Mouse (Mus musculus): ENCODE data around the gene Hist1h2ag.

Hist1h2ag gene

DNA sequence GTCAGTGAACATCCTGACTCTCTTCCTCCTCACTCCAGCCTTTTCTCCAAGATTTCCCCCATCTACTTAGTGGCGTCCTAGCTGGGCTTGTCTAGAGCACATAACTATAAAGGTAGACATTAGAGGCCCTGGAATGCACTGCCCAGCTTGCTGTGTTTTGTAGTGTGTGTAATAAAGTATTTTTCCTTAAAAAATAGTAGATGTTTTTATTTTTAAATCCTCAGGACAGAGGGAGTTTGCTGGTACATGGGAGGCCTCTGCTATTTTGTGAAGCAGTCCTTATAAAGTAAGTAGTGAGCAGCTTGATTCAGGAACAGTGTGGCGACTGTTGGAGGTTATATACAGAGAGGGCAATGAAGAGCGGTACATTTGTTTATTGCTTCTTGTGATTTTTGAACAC is 34.0 kb downstream of the Hist1h2ag start:
- no peak for DNase-seq (ENCODE audit: low spot score in 2 of 2)

DNA sequence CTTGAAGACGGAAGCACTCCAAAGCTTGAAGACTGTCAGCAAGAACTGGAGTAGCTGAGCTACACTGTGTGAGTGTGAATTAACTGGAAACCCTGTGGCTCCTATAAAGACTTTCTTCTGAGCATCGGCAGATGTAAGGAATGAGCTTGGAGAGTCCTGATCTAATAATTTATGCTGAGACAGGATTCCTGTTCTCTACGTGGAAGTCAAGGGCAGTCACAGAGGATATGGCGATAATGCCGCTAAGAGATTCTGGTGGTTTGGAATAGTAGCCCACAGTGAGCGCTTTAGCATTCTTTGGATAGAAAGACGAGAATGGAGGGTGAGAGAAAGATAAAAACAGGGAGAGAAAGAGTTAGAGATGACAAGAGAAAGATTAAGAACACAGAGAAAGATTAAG is 34.9 kb downstream of the Hist1h2ag start:
- no peak for DNase-seq (ENCODE audit: low spot score in 2 of 2)

DNA sequence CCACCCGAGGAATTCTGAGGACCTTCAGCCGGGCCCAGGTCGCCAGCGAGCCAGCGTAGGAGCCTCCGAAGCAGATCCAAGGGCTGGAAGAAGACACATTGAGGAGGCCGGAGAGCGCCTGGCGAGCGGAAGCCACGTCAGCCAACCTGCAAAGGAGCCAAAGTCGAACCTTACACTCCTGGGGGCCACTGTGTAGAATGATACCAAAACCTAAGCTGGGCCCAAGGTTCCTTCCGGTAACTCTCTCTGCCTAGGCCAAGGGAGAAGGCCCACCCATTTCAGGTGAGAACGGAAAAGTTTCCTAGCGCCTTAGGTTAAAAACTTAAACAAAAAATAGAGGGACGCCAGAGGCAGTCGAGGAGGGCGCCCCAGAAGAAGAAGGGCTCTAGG is 35.6 kb downstream of the Hist1h2ag start:
- DNase-seq (ENCODE audit: low spot score in 2 of 2), result no peak

DNA sequence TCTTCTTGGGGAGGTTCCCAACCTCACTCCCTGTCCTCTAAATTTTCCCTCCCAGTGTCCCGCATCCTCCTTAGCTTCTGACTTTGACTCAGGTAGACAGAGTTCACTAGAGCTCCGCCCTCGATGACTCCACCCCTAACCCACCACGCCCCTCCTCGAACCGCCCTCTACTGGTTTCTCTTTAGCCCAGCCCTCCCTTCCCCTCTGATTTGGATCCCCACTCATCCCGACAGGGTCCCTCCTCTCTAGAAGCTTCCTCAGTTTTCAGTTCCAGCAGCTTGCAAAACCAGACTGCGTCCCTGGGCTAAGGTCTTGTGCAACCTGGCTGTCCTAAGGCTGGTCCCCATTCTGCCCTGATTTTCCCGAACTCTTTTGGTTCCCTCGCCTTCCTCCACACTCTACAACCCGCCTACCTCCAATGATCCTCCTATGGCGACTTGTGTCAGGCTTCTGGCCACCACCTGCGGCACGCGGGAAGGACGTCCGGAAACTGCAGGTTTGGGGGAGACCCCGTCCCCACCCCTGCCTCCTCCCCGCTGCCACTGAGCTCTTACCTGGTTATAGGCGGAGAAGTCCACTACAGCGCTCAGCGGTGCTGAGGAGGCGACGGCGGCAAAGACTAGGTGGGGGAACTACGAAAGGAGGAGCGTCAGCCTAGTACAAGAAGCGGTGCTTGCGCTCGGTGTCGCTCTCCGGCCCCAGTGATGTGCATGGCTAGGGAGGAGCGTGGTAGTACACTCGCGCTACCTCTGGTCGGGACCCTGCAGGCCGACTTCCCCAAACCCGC is 36.2 kb downstream of the Hist1h2ag start:
- no peak for DNase-seq (ENCODE audit: low spot score in 2 of 2)

DNA sequence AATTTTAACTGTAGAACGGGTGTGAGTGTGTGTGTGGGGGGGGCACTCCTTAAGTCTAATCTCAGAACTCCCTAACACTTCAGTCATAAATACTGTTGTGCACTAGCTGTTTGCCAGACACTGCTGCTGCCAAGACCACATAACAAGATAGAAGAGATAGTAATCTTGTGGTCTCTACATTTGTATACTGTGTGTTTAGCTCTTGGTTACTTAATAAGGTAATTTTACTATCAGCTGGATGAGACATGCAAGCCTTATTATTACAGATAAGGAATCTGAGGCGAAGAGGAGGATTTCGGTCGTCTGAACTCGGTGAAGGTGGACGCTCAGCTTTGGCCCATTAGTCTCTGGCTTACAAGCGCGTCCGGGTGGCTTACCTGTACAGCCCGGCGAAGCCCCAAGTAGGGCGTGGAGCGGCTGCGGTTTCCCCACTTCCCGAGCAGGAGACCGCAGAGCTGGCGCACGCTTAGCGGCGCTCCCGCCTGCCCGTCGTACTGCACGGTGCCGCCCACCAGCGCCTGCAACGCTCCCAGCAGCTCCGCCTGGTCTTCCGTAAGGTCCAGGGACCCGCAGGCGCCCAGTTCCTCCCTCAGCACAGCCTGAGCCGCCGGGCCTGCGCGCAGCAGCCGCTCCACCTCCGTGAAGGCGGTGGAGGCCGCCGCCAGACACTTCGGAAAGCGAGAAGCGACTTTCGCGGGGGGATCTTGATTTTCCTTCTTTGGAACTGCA is 37.0 kb downstream of the Hist1h2ag start:
- no peak for DNase-seq (ENCODE audit: low spot score in 2 of 2)

DNA sequence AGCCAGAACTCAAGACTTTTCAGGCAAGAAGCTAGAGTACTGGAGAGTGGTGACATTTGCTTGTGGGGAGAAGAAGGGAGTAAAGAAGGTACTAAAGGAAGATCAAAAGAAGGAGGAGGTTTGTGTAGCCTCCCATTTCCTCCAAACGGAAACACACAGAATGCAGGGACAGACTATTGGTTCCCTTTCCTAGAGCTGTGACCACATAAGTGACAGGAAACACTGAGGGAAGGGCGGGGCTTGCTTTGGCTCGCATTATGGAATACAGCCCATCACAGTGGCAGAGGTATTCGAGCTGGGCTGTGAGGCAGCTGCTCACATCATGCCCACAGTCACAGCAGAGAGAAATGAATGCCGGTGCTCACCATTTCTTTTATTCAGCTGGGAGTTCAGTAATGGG is 40.9 kb downstream of the Hist1h2ag start:
- no peak for DNase-seq (ENCODE audit: low spot score in 2 of 2)

DNA sequence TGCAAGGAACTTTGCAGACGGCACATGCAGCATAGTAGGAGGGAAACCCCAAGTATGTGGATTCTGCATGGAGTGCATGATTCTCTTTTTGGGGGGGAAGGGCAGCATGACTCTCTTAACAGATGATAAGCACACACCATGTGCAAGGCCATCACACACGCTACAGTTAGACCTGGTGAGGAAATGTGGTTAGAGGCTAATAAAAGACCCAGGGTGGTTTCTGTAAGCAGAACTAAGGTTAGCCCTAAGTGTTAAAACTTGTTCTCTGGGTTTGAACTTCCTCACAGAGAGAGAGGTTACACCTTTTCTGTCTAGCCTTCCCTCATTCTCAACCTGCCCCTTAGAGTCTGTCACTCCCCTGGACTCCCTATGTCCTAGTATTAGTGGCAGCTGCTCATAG is 41.4 kb downstream of the Hist1h2ag start:
- no peak for DNase-seq (ENCODE audit: low spot score in 2 of 2)

DNA sequence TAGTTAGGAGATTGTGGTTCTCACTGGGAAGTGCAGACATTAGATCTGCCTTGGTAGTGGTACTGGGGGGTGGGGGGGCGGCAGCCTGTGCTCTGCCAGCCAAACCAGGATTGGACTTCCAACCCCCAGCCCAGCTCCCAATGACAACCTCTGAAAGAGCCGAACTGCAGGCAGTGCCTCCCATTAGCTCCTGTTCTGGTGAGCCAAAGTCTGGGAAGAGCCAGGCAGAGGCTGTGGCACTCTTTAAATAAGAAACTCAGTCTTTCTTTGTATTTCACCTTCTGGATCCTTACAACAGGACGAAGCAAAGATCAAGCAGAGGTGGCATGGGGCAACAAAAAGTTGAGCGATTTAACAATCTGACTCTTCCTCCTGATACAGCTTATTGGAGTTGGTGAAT is 43.6 kb downstream of the Hist1h2ag start:
- no peak for DNase-seq (ENCODE audit: low spot score in 2 of 2)

DNA sequence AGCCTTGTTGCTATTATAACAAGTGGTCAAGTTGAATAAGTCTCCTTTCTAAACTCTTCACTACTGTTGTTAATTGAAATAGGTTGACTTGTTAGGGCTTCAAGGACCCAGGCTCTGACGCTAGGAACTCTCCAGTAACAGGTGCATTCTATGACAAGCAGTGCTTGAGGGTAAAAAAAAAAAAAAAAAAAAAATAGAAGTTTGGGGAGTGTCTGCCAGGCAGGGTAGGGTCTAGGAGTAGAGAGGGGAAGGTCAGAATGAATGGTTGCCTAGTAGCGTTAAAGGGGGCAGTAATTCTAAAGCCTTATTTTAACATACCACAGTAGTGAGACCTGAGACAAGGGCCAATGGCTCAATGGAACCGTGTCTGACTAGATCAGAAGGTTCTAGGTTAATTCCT is 44.3 kb downstream of the Hist1h2ag start:
- no peak for DNase-seq (ENCODE audit: low spot score in 2 of 2)

DNA sequence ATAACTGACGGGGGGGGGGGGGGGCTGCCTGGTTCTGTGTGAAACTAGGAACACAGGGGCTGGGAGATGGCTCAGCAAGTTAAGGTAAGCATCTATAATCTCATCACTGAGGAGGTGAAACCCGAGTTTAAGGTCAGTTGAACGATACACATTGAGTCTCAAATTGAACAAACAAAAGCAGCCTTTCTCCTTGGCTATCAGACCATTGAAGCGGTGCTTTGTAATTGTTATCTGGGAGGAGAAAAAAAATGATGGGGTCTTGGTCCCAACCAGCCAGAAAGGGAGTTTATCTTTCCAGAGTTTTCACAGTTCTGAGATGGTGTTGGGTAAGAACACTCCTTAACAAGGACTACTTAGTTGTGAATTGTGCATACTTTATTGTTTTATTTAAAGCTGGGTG is 44.9 kb downstream of the Hist1h2ag start:
- no peak for DNase-seq (ENCODE audit: low spot score in 2 of 2)

DNA sequence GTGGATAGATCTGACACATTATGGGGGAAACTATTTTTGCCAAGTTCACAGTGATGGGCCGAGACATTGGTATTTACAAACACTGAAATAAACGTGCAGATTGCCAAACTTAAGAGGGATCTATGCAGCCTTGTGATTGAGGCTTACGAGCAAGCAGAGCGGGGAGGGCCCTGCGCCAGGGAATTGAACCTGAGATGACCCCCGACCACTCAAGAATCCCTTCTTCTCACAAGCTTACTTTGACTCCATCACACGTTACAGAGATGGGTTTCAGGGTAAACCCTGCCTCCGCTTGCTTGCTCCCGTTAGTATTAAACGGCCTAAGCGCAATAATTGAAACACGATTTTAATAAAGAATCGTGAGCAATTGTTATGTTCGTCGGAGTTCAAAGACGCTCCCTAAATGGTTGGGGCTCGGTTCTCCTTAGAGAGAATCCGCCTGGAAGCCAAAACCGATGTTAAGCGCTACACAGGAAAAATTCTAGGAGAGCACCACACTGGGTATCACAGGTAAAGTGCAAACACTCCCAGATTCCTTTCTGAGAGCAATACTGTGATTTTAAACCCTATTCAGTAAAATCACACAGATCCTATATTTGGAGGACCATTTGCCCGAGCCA is 45.4 kb downstream of the Hist1h2ag start:
- no peak for DNase-seq (ENCODE audit: low spot score in 2 of 2)

DNA sequence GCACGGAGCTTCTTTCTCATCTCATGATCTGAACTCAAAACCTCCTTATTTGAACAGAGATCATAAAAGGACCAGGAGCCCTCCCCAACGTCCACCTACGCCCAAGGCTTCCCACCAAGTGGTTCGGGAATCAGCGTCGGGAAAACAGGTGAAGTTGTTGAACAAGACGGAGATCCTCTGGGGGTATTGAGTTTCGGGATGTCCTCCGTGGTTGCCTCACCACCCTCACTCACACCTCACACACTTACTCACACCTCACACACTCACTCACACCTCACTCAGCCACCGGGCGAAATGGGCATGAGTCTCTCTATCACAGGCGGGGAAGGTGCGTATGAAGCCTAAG is 45.9 kb downstream of the Hist1h2ag start:
- no peak for DNase-seq (ENCODE audit: low spot score in 2 of 2)

DNA sequence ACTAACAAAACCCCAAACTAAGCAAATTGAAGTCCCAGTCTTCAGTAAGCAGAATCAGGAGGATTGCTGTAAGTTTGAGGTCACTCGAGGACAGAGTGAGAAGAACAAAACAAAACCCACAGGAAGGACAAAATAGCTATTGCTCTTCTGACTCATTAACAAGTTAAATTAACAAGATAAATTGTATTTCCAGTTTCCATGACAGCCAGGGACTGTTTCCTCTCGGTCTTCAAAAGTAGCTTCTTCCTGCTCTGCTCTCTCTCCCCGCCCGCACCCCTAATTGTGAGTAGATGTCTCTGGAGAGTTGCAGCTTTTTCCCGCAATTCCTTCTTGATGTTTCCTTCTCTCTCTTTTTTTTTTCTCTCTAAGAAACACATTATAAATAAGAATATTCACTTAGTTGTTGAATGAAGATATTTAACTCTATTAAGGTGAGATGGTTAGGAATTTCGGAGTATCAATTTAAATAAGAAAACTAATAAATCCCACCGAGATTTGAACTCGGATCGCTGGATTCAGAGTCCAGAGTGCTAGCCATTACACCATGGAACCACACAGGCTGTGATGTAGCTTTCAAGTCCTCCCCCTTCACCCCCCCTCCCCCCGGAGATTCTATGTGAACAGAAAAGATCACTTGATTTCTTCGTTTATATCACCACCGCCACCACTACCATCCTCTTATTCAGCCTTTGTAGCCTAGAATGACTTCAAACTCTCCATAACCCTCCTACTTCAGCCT is 46.5 kb downstream of the Hist1h2ag start:
- no peak for DNase-seq (ENCODE audit: low spot score in 2 of 2)

DNA sequence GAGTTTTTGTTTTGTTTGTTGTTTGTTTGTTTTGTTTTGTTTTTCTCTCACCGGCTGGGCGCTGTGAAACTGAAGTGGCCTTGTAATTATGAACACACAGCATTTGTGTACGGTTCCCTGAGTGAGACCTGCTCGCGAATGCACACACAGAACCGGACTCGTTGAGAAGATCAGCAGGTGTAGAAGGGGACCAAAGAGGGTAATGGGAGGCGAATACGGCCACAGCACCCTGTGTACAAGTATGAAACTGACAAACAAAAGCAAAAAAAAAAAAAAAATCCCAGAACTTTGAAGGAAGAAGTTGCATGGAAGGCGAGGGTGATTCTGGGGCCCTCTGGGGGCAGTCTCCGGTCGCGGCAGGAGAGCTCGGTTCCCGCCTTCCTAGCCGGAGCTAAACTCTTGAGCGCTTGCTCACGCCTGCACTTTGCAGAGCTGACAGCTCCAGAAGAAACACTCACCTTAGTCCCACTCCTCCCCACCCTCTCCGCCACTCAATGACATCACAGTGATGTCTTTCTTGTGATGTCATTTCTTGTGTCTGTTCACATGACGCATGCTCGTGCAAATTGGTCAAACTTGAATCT is 47.3 kb downstream of the Hist1h2ag start:
- DNase-seq (ENCODE audit: low spot score in 2 of 2), result no peak

DNA sequence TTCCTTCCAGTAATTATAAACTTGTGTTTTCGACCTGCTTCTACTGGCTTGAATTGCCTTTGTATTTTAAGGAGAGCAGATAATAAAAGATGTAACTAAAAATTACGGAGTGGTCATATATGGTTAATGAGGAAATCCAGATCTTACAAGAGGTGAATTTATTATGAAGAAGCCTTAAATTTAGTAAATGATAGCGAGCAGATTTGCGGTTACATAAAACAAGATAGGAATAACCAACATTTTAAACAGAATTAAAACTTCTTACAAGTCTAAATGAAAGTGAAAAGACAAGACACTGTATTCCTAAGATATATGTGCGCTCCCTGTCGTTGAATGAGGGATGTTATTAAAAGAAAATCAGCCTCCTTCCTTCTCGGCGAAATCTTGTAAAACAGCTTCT is 47.8 kb downstream of the Hist1h2ag start:
- DNase-seq (ENCODE audit: low spot score in 2 of 2), result no peak

DNA sequence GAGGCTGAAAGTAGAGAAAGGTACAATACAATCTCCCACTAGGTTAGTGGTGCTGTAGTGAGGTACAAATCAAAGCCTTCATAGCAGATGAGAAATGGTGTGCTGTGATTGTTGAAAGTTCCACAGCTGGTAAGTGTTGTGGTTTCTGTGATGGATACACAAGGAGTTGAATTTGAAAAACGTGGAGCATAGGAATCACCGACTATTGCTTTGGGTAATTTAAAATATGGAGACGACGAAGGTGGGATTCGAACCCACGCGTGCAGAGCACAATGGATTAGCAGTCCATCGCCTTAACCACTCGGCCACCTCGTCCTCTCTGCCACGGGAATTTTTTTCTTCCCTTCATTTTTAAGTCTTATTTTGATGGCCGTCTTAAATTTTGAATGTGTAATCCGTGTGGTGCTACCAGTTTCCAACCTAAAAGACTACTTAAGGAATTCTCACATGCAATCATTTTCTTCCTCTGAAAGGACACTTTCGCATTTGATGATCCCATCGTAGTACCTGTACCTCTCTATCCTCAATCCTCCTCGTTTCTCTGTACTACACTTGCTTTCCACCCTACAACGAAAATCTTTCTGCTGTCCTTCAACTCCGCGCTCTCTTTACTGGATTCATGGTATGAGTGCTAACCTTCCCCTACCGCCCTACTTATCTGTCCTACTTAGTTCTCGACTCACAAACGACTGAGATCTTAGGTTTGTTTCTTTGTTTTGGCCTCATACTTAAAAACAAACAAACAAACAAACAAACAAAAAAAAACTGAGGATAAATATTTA is 48.6 kb downstream of the Hist1h2ag start:
- DNase-seq (ENCODE audit: low spot score in 2 of 2), result peak; percentile 53 to 62

DNA sequence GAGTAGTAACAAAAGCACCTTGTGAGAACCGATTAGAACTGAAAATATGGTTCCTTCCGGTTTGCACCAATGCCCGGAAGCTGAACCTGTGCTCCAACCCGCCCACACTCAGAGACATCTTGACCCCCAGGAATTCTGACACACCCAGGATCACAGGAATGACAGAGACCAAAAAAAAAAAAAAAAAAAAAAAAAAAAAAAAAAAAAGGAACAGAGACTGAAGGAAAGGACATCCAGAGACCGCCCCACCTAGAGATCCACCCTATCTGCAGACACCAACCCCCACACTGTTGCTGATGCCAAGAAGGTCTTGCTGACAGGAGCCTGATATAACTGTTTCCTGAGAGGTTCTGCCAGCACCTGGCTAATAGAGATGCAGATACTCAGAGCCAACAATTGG is 50.2 kb downstream of the Hist1h2ag start:
- DNase-seq (ENCODE audit: low spot score in 2 of 2), result no peak

All from right cerebral cortex, adult 2 months (tissue).